Mouse (Mus musculus) C2C12 (cell line): Measurements from ENCODE around the gene Ipp. TPM values are rescaled to one million over a fixed set of nuclear protein-coding genes. Genes with fewer than 3 reads are reported as not detected.
A peak's percentile ranks its signal among the peaks of the same experiment; 100 is the strongest.

ENCODE experiments used
- H3K27me3 ChIP-seq: one replicate; pipeline ENCODE4 v1.6.1; 2011; ENCODE audit not compliant: control insufficient read depth, insufficient read depth, insufficient read length
- H3K36me3 ChIP-seq: one replicate; pipeline ENCODE4 v1.6.1; 2011; ENCODE audit not compliant: control insufficient read depth, insufficient read depth
- H3K4me3 ChIP-seq: one replicate; pipeline ENCODE4 v1.5.1; 2011; ENCODE audit warnings: mild to moderate bottlenecking, control low read depth; ENCODE audit not compliant: poor library complexity, insufficient read depth, severe bottlenecking
- H3K79me2 ChIP-seq: one replicate; pipeline ENCODE4 v1.6.1; 2011; ENCODE audit not compliant: control insufficient read depth, insufficient read depth
- H3K79me3 ChIP-seq: one replicate; pipeline ENCODE4 v1.6.1; 2011; ENCODE audit warnings: low read depth, control low read depth
- H3ac ChIP-seq: one replicate; pipeline ENCODE3; 2011; ENCODE audit warnings: low read depth; ENCODE audit not compliant: control insufficient read depth, insufficient read length
- CEBPB ChIP-seq: IDR thresholded peaks from one replicate; pipeline ENCODE4 v1.6.1; 2011; ENCODE audit warnings: low read depth, mild to moderate bottlenecking, control low read depth, moderate library complexity
- CTCF ChIP-seq: IDR thresholded peaks from one replicate; pipeline ENCODE4 v1.5.1; 2011; ENCODE audit not compliant: control insufficient read depth, insufficient read depth, insufficient read length
- FOSL1 ChIP-seq: IDR thresholded peaks from one replicate; pipeline ENCODE4 v1.8.0; 2011; ENCODE audit warnings: mild to moderate bottlenecking, low read length; ENCODE audit not compliant: poor library complexity, insufficient read depth, severe bottlenecking
- MAX ChIP-seq: IDR thresholded peaks from one replicate; pipeline ENCODE4 v1.6.1; 2011; ENCODE audit warnings: mild to moderate bottlenecking, control low read depth
- MYOD1 ChIP-seq: IDR thresholded peaks from one replicate; pipeline ENCODE4 v1.6.1; 2011; ENCODE audit warnings: low read depth; ENCODE audit not compliant: control insufficient read depth, insufficient read length
- MYOG ChIP-seq: IDR thresholded peaks from one replicate; pipeline ENCODE4 v1.6.1; 2011; ENCODE audit not compliant: control insufficient read depth, insufficient read length; ENCODE audit errors: extremely low read depth
- USF1 ChIP-seq: IDR thresholded peaks from one replicate; pipeline ENCODE4 v1.6.1; 2011; ENCODE audit warnings: low read depth, mild to moderate bottlenecking, control low read depth, moderate library complexity
- polyA plus RNA-seq: library from polyadenylated mRNA; unstranded; fragments of >200 nt; fragmentation: generic; extraction: Trizol; gene quantifications from one replicate; pipeline ENCODE4 v1.2.1, GENCODE M21; 2012; ENCODE audit warnings: missing spikeins

Gene Ipp
- polyA plus RNA-seq, 1 experiment = 5.0 TPM

- no peak overlapping the region for H3ac ChIP-seq
- no peak for TF ChIP-seq MYOG
- no peak for TF ChIP-seq CTCF
- TF ChIP-seq CEBPB = no peak
- TF ChIP-seq USF1 = no peak
- TF ChIP-seq MYOD1 = no peak
- TF ChIP-seq FOSL1 = no peak
- no peaks in the 10 kb centered on the region for H3K27me3 ChIP-seq
- H3K36me3 ChIP-seq = no peaks in the 10 kb centered on the region
- H3K79me3 ChIP-seq = no peaks in the 10 kb centered on the region
- no peak overlapping the region for H3K4me3 ChIP-seq
- H3K79me2 ChIP-seq = no peaks in the 10 kb centered on the region
Observed at GRCm38 (mm10) chr4:116481322-116481721, 26.0 kb upstream of the Ipp start.

- Histone ChIP-seq H3K27me3 (no peaks in the 10 kb centered on the region), H3ac (no peak overlapping the region), H3K79me2 (no peaks in the 10 kb centered on the region), H3K79me3 (no peaks in the 10 kb centered on the region), H3K4me3 (no peak overlapping the region), H3K36me3 (no peaks in the 10 kb centered on the region)
- TF ChIP-seq MYOD1 = peak; percentile 88
- no peak for TF ChIP-seq USF1
Observed at GRCm38 (mm10) chr4:116483476-116483875, 23.9 kb upstream of the Ipp start.

GRCm38 (mm10) chr4:116491119-116491536 lies 16.2 kb upstream of the Ipp start:
- no peak for TF ChIP-seq FOSL1
- TF ChIP-seq MYOG = no peak
- no peak for TF ChIP-seq CEBPB
- TF ChIP-seq CTCF = no peak
- no peak for TF ChIP-seq MAX
- no peak for TF ChIP-seq MYOD1
- TF ChIP-seq USF1 = no peak
- Histone ChIP-seq H3K4me3 (no peak overlapping the region), H3K79me2 (no peaks in the 10 kb centered on the region)

DNA sequence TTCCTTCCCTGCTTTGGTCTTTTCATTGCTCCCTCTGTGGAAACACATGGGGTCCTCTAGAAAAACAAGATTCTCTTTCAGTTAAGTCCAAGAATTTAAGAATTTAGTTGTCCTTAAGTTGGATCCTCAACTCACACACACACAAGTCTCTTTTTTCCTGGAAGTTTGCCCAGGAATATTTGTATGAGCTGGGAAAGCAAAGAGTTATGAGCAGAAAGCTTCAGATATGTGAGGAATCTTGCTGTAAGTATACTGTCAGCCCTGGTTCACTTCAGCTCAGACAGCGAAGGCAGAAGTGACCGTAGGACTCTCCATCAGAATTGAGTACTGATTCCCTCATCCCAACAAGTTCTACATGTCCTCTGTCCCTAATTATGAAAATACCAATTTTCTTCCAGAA lies 15.5 kb upstream of the Ipp start:
- Histone ChIP-seq H3K27me3 (no peaks in the 10 kb centered on the region), H3K79me3 (no peaks in the 10 kb centered on the region), H3K4me3 (no peak overlapping the region), H3K36me3 (no peaks in the 10 kb centered on the region), H3ac (no peak overlapping the region), H3K79me2 (no peaks in the 10 kb centered on the region)
- TF ChIP-seq FOSL1 = no peak
- TF ChIP-seq CTCF = no peak
- TF ChIP-seq MYOG = no peak
- TF ChIP-seq MAX = no peak
- TF ChIP-seq USF1 = no peak
- TF ChIP-seq MYOD1 = no peak
- TF ChIP-seq CEBPB = no peak

More at GRCm38 (mm10) chr4:116491119-116491536, 16.2 kb upstream of the Ipp start:
- Histone ChIP-seq H3K27me3 (no peaks in the 10 kb centered on the region), H3K36me3 (no peaks in the 10 kb centered on the region), H3K79me3 (no peaks in the 10 kb centered on the region), H3ac (no peak overlapping the region)

- Histone ChIP-seq H3K27me3 (no peaks in the 10 kb centered on the region), H3K79me3 (no peaks in the 10 kb centered on the region), H3K79me2 (no peaks in the 10 kb centered on the region), H3K36me3 (no peaks in the 10 kb centered on the region), H3K4me3 (no peak overlapping the region), H3ac (no peak overlapping the region)
- TF ChIP-seq CTCF = no peak
- TF ChIP-seq USF1 = no peak
- no peak for TF ChIP-seq MAX
- TF ChIP-seq FOSL1 = no peak
- TF ChIP-seq MYOG = no peak
- TF ChIP-seq CEBPB = no peak
- TF ChIP-seq MYOD1 = no peak
Observed at GRCm38 (mm10) chr4:116492460-116492859, 14.9 kb upstream of the Ipp start.

GRCm38 (mm10) chr4:116493646-116494045 lies 13.7 kb upstream of the Ipp start:
- Histone ChIP-seq H3K79me2 (no peaks in the 10 kb centered on the region), H3ac (no peak overlapping the region), H3K4me3 (no peak overlapping the region), H3K79me3 (no peaks in the 10 kb centered on the region), H3K36me3 (no peaks in the 10 kb centered on the region), H3K27me3 (no peaks in the 10 kb centered on the region)
- TF ChIP-seq CEBPB (no peak), USF1 (no peak), MYOD1 (no peak), CTCF (no peak), MYOG (no peak), FOSL1 (no peak), MAX (no peak)
